Mouse (Mus musculus) lung, postnatal 0 days (tissue): ENCODE measurements around the gene Shd.

Source experiments
- CTCF ChIP-seq: IDR thresholded peaks from 2 replicates; pipeline ENCODE4 v1.5.1; 2016; ENCODE audit warnings: antibody characterized with exemption, mild to moderate bottlenecking
- EP300 ChIP-seq: IDR thresholded peaks from 2 replicates; pipeline ENCODE4 v1.6.1; 2016; ENCODE audit warnings: antibody characterized with exemption, mild to moderate bottlenecking, control low read depth

DNA sequence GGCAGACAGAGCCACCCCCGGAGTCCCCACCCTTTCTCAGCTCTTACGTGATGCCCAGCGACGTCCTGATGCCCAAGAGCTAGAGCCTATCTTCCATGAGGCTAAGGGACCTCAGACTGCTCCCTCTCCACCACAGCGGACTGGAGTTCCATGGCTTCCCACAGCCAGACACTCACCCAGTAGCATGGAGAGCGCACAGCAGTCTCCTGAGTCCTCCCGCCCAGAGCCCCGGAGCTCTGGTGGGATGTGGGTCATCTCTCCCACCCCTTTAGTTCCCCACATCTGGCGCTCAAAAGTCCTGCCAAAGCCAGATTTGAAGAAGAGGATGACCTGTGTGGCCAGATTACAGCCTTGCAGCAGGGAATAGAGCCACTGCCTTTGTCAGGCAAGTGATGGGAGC, 19.7 kb upstream of the Shd start:
- no peak for TF ChIP-seq CTCF
- no peak for TF ChIP-seq EP300
